Mouse (Mus musculus) spleen, postnatal 36 days (tissue): ENCODE measurements at regions not wholly inside any gene's neighbourhood (a gene's known extent, or its start where the extent isn't known, plus 50 kb on each side); places are given as distances from the start of the nearest gene placed in this dataset.

Experiments
- DNase-seq, 2 experiments: peaks; one replicate each; pipeline ENCODE4 v3.0.0; 2022; ENCODE audit warnings: low spot score in 2 of 2, mixed read lengths in 1 of 2

DNA sequence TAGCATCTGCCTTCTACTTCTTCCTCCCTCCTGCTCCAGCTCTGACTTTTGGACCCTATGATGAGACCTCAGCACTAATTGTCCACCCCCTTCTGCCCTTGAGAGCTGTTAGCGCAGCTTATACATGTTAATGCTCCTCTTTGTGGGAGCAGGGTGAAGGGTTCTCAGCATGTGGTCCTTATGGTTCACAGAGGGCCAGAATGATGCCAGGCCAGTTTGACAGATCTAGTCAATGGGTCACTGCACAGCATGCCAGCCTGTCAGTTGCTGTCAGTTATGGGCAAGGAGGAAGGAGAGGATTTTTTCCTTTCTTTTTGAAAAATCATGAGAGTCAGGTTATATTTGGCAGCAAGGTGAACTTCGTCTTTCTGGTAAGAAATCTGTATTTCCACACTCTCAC, 68.4 kb downstream of the 4931417E11Rik start:
- DNase-seq, result no peak

DNA sequence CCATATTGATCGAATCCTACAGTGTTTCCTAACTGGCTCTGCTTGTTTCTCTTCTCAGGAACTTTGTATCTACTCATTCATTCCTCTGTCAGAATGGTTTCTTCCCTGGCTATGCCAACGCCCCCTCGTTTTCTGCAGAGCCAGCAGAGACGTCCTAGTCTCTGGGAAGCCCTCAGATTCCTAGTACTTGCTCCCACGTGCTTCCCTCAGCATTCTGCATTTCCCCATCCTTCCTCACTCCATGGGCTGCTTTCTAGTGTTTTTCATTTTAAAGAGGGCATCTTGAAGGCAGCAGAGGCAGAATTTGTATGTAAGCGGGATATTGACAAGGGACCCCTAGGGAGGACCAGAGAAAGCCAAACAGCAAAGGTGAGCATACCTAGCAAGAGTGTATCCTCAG, 80.2 kb downstream of the 4931417E11Rik start:
- DNase-seq, result no peak

DNA sequence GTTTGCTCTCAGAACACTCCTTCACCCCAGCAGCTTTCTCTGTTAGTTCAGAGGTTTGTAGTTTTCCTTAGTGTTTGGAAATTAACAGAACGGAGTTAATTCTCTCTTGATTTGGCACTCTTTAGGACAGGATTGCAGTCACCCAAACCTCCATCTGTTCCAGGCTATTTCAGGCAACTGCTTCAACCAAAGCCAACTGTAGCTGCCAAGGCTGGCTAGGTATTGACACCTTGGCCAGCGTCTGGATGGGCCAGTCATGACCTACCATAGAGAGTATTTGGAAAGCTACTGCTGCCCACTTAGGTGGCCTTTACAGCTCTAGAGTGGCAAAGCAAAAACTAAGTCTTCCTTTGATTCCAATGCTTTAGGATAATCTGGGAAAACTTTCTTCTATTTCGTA, 83.2 kb downstream of the 4931417E11Rik start:
- DNase-seq, result no peak

DNA sequence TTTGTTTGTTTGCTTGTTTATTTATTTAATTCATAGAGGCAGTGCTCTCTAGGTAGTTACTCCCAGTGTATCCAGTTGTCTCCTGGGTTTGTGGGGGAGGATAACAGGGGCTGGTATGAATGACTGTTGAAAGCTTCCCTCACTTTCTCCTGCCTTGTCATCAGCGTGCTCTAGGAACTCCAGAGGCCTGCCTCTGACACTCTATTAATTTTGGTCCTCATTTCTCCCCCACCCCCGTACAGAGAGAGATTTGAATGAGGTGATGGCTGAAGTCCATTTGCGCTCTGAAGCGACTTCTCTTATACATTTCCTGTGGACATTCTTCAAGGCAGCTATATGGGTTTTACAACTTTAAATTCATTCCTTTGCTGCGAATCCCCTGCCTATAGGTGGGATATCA, 89.6 kb downstream of the 4931417E11Rik start:
- no peak for DNase-seq

DNA sequence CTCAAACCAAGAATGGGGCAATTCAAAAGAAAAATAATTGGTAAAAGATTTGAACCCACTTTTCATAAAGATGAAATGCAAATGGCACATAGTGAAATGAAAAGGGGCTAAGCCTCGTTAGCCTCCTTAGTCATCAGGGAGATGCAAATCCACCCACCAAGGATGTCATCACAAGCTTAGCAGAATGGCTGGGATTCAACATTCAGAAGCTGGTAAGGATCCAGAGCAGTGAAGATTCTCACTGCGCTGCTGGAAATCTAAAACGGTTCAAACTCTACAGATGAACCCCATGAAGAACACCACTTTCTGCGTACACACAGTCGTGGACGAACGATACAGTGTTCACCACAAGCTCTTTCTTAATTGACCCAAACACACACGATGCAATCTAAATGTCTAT, 91.6 kb downstream of the 4931417E11Rik start:
- DNase-seq, result no peak

DNA sequence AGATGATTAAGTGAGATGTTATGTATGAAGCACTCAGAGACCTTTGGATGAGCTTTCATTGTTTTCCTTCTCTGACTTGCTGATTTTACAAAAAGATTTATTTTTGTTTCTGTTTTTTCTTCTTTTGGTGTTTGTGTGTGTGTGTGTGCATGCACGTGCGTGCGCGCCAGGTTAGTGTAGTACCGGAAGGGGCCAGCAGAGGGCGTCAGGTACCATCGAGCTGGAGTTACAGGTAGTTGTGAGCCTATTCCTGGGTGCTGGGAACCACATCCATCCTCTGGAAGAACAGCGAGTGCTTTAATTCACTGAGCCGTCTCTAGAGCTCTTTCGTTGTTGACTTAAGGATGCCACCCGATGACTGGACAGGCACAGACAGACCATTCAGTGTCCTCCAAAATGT, 93.2 kb downstream of the 4931417E11Rik start:
- DNase-seq, result no peak

DNA sequence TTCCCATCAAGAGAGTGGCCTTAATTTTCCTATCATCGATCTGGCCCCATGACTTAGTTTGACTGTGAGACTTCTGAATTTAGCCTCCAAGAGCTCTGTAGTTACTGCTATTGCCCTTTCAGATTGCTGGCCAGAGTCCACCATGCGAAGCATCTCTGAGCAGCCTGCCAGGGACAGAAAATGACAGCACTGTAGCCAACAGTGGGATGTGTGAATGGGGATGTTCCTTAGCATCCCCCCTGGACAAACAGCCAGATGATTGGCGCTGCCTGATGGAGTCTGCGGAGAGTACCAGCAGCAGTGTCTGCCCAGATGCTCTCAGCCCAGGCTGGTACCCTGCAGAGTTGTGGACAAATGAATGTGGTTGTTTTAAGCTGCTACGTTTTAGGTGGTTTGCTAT, 96.6 kb downstream of the 4931417E11Rik start:
- DNase-seq, result no peak

DNA sequence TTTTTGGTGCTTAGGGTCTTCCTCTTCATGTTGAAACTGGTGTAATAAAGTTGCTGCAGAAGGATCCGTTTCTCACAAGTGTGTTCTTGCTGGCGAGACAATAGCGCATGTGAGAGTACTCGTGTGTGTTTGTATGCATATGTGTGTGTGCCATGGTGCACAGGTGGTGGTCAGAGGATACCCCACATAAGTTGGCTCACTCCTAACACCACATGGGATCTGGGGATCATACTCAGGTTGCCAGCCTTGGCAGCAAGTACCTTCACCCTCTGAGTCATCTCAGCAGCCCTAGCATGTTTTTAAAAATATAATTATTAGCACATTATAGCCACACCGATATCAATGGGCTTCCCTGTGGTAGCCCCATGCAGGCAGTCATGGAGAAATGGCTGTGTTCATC, 97.6 kb downstream of the 4931417E11Rik start:
- no peak for DNase-seq

DNA sequence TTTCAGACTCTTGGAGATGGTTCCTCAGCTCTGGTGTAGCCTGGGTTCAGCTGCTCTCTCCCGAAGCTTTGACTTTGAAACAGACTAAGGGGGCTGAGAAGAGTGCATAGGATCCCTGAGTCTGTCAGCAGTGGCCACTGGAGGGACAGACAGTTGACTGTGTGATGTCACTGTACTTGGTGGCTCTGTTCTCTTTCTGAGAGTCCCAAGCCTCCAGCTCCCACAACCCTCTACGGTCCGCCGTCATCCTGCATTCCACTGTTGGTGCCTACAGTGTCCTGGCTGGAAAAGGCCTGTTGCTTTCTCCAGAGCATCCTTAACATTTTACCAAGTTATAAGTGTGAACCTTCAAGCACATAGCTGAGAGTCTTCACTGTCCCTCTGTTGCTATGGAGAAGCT, 98.6 kb downstream of the 4931417E11Rik start:
- no peak for DNase-seq

DNA sequence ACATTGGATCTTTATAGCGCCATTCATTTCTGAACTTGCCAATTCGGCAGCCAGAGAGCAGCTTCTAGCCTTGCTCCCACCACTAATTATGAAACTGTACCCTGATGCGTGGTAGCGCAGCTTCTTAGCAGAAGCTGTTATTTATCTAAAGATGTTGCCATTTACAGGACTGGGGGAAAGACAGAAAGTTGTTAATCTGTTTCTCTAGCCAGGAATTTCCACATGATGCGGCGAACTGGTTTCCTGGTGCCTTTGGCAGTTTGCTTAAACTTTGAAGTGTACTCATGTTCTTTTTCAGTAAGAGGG, 100.7 kb downstream of the 4931417E11Rik start:
- DNase-seq, result no peak

DNA sequence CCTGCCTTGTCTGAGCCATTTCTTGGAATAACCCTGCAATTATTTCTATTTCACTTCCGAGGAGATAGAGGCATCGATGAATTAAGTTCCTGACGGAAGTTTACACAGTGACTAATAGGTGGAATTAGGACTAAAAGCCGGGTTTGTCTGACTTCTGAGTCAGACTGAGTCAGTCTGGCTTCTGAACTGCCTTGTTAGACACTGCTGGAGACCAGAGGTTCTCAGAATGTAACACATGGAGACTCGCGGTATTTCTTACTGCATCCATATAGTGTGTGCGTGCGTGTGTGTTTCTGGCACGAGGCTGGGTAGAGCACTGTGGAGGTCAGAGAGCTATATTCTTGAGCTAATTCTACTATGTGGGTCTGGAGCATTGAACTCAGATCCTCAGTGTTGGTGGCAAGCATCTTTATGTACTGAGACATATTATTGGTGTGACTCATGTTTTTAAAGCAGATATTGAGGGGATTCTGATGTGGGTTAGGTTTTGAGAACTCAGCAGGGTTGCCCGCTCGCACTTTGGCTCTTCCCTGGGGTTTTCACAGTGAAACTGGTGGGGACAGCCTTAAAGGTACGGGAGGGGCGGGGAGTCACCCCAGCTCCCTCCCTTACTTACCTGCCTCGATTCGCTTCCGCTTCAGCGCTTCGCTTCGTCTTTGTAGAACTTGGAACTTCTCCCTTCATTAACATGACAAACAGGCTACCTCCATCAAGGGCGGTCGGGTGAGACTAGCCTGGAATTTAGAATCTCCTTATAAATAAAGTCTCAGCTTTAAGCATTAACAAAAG, 101.2 kb downstream of the 4931417E11Rik start:
- DNase-seq, result no peak

DNA sequence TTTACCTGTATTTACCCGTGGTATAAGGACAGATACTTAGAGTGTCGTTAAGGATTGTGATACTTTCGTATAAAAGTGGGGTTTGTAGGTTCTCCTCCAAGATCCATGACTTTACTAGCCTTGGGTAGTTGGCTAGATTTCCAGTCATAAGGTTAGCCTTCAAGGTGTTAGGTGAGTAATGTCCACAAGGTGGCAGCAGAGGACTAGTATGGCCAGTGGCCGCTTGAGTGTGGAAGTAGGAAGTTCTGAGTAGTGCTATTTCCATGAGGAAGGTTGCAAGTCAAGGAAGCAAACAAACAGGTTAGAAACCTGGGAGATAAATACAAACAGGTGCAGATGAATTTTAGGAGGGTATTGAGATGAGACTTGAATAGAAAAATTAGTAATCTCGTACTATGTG, 101.9 kb downstream of the 4931417E11Rik start:
- DNase-seq, result peak; percentile 16 to 17

DNA sequence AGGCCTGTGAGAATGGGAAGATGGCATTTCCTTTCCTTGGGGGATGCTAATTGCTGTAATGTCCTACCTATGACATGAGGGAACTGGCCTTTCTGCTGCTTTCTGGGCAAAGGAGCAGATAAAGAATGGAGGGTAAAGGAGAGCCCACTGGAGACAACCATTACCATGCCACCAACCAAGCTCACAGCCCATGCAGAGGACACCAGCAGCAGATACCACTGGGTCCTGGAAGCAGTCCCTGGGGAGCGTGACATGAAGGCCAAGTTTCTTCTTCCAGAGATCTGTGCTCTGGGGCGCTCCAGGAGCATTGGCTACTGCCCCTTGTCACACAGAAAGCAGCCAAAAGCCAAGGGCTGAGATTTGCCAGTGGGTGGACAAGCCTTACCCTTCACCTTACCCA, 102.8 kb downstream of the 4931417E11Rik start:
- DNase-seq, result no peak

DNA sequence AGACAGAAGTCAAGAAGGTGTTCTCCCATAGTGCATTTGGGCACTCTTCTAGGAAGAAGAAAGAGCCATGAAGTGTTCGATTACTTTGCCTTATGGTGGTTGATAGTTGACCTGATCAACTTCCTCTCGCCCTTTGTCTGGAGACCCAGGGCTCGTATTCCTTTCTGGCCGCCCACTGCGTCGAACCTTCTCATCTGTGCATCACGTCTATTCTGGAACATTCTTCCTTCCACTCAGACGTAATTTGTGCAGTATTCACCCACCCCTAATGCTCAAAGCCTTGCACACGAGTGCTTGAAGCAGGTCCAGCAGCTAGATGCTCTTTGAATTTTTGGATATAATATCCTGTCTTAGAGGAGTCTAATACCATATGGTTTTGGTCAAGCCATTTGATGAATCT, 104.2 kb downstream of the 4931417E11Rik start:
- no peak for DNase-seq

DNA sequence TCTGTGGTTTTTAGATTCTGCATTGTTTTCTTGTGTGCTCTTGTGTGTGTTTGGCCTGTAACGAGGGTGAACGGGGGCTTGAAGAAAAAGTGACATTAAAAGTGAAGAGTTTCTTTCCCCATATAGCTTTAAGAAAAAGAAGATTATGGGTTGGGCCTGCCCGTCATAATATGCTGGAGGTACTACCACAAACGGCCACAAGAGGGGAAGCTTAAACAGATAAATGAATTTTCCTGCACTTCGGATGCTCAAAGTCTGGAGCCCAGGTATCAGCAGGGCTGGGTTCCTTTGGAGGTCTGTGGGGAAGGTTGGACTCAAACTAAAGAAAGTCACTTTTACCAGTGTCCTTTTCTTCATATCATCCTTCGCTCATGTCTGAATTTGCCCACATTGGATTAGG, 86.8 kb downstream of the Suclg1 start:
- DNase-seq, result no peak

DNA sequence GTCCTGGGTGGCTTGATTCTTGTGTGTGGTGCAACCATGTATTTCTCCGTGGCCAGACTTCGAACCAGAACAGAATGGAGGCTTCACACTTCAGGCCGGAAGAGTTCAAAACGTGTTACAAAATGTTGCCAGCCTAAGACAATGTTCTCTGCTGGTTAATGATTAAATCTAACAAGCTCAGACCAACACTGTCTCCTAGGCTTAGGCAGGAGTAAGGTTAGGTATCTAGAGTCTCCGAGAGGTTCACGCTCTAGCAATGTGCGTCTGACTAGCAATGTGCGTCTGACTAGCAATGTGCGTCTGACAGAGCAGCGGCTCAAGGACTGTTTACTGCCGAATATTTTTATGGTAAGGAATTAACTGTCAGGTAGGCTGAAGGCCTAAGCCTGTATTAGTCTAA, 81.5 kb downstream of the Suclg1 start:
- DNase-seq, result no peak
